Mouse (Mus musculus): ENCODE data around the gene Pogz. TPM values are rescaled to one million over a fixed set of nuclear protein-coding genes. Genes with fewer than 3 reads are reported as not detected.

Gene Pogz
- polyA plus RNA-seq, 1 experiment from 2014 or later: 2.9 TPM

GRCm38 (mm10) chr3:94911050-94911693 lies 73.8 kb downstream of the Pogz start:
- Histone ChIP-seq H3K4me1 (ENCODE audit: insufficient read depth) (no peaks in the 10 kb centered on the region), H3K9me3 (ENCODE audit: low read length) (no peaks in the 10 kb centered on the region), H3K27me3 (ENCODE audit: insufficient read depth, low read length) (no peaks in the 10 kb centered on the region), H3K27ac (ENCODE audit: low read depth) (no peak overlapping the region), H3K9ac (replicated peaks) (no peak overlapping the region), H3K4me3 (ENCODE audit: low read depth, low read length) (no peak overlapping the region), H3K36me3 (replicated peaks; ENCODE audit: insufficient read depth, low read length) (no peaks in the 10 kb centered on the region), H3K4me2 (ENCODE audit: low read depth, low read length) (no peak overlapping the region)
- WGBS (ENCODE audit: insufficient replicate concordance): 60% methylated on average over 2 of the region's 2 CpGs
- no peak for TF ChIP-seq CTCF (IDR thresholded peaks at IDR 0.05; ENCODE audit: low read depth)
- TF ChIP-seq EP300 (IDR thresholded peaks at IDR 0.05; ENCODE audit: low read depth): no peak
- ATAC-seq (no peak), DNase-seq (no peak)

- TF ChIP-seq EP300 (IDR thresholded peaks at IDR 0.05; ENCODE audit: low read depth): peak; percentile 80
- TF ChIP-seq CTCF (IDR thresholded peaks at IDR 0.05; ENCODE audit: low read depth): no peak
- H3K4me2 ChIP-seq (ENCODE audit: low read depth, low read length): no peak overlapping the region
- no peak overlapping the region for H3K9ac ChIP-seq (replicated peaks)
- H3K27me3 ChIP-seq (ENCODE audit: insufficient read depth, low read length): no peaks in the 10 kb centered on the region
- H3K27ac ChIP-seq (ENCODE audit: low read depth): peak overlapping the region; percentile 63
- DNase-seq: peak; percentile 18
- 48% methylated on average over 5 of the region's 5 CpGs for WGBS (ENCODE audit: insufficient replicate concordance)
- peak; percentile 87 for ATAC-seq
- H3K9me3 ChIP-seq (ENCODE audit: low read length): no peaks in the 10 kb centered on the region
- H3K4me3 ChIP-seq (ENCODE audit: low read depth, low read length): no peak overlapping the region
- no peaks in the 10 kb centered on the region for H3K36me3 ChIP-seq (replicated peaks; ENCODE audit: insufficient read depth, low read length)
- H3K4me1 ChIP-seq (ENCODE audit: insufficient read depth): peaks cover 4% of the 10 kb centered on the region; the same call in 1 of the 2 replicates
Observed at GRCm38 (mm10) chr3:94913801-94914200, 76.4 kb downstream of the Pogz start.

GRCm38 (mm10) chr3:94915903-94916741 lies 78.8 kb downstream of the Pogz start:
- Histone ChIP-seq H3K9me3 (ENCODE audit: low read length) (no peaks in the 10 kb centered on the region), H3K36me3 (replicated peaks; ENCODE audit: insufficient read depth, low read length) (no peaks in the 10 kb centered on the region), H3K4me2 (ENCODE audit: low read depth, low read length) (no peak overlapping the region), H3K4me1 (ENCODE audit: insufficient read depth) (peaks cover 4% of the 10 kb centered on the region; the same call in 1 of the 2 replicates), H3K27me3 (ENCODE audit: insufficient read depth, low read length) (no peaks in the 10 kb centered on the region), H3K27ac (ENCODE audit: low read depth) (no peak overlapping the region), H3K9ac (replicated peaks) (no peak overlapping the region), H3K4me3 (ENCODE audit: low read depth, low read length) (no peak overlapping the region)
- TF ChIP-seq CTCF (IDR thresholded peaks at IDR 0.05; ENCODE audit: low read depth): no peak
- no peak for TF ChIP-seq EP300 (IDR thresholded peaks at IDR 0.05; ENCODE audit: low read depth)
- DNase-seq (no peak), ATAC-seq (no peak)
- WGBS (ENCODE audit: insufficient replicate concordance): 66% methylated on average over 7 of the region's 7 CpGs

- peak; percentile 52 for ATAC-seq
- 55% methylated on average over 14 of the region's 14 CpGs for WGBS (ENCODE audit: insufficient replicate concordance)
- no peak overlapping the region for H3K4me2 ChIP-seq (ENCODE audit: low read depth, low read length)
Observed at GRCm38 (mm10) chr3:94917816-94918361, 80.5 kb downstream of the Pogz start.

GRCm38 (mm10) chr3:94918845-94919244 lies 81.5 kb downstream of the Pogz start:
- H3K4me2 ChIP-seq (ENCODE audit: low read depth, low read length): no peak overlapping the region
- no peaks in the 10 kb centered on the region for H3K36me3 ChIP-seq (replicated peaks; ENCODE audit: insufficient read depth, low read length)
- no peaks in the 10 kb centered on the region for H3K9me3 ChIP-seq (ENCODE audit: low read length)
- H3K4me3 ChIP-seq (ENCODE audit: low read depth, low read length): no peak overlapping the region
- TF ChIP-seq CTCF (IDR thresholded peaks at IDR 0.05; ENCODE audit: low read depth) (no peak), EP300 (IDR thresholded peaks at IDR 0.05; ENCODE audit: low read depth) (no peak)
- H3K4me1 ChIP-seq (ENCODE audit: insufficient read depth): peaks cover 4% of the 10 kb centered on the region; the same call in 1 of the 2 replicates
- 80% methylated on average over 4 of the region's 4 CpGs for WGBS (ENCODE audit: insufficient replicate concordance)
- ATAC-seq (no peak), DNase-seq (no peak)
- H3K9ac ChIP-seq (replicated peaks): no peak overlapping the region
- no peak overlapping the region for H3K27ac ChIP-seq (ENCODE audit: low read depth)
- no peaks in the 10 kb centered on the region for H3K27me3 ChIP-seq (ENCODE audit: insufficient read depth, low read length)

More at GRCm38 (mm10) chr3:94917816-94918361, 80.5 kb downstream of the Pogz start:
- H3K9me3 ChIP-seq (ENCODE audit: low read length): no peaks in the 10 kb centered on the region
- H3K27me3 ChIP-seq (ENCODE audit: insufficient read depth, low read length): no peaks in the 10 kb centered on the region
- peaks cover 4% of the 10 kb centered on the region; the same call in 1 of the 2 replicates for H3K4me1 ChIP-seq (ENCODE audit: insufficient read depth)
- 0 out of 2 replicates have a peak overlapping the region, but pooled peaks have one; percentile 1 for H3K27ac ChIP-seq (ENCODE audit: low read depth)
- H3K9ac ChIP-seq (replicated peaks): no peak overlapping the region
- no peak overlapping the region for H3K4me3 ChIP-seq (ENCODE audit: low read depth, low read length)
- no peaks in the 10 kb centered on the region for H3K36me3 ChIP-seq (replicated peaks; ENCODE audit: insufficient read depth, low read length)
- TF ChIP-seq CTCF (IDR thresholded peaks at IDR 0.05; ENCODE audit: low read depth) (no peak), EP300 (IDR thresholded peaks at IDR 0.05; ENCODE audit: low read depth) (no peak)
- DNase-seq: peak; percentile 55

- whole genome bisulfite sequencing (ENCODE audit: insufficient replicate concordance): 61% methylated on average over 3 of the region's 3 CpGs
- no peak overlapping the region for H3K9ac ChIP-seq (replicated peaks)
- H3K4me1 ChIP-seq (ENCODE audit: insufficient read depth): peaks cover 7% of the 10 kb centered on the region; the same call in 1 of the 2 replicates
- H3K27ac ChIP-seq (ENCODE audit: low read depth): no peak overlapping the region
- ATAC-seq (no peak), DNase-seq (no peak)
- no peaks in the 10 kb centered on the region for H3K36me3 ChIP-seq (replicated peaks; ENCODE audit: insufficient read depth, low read length)
- no peak for TF ChIP-seq CTCF (IDR thresholded peaks at IDR 0.05; ENCODE audit: low read depth)
- no peak for TF ChIP-seq EP300 (IDR thresholded peaks at IDR 0.05; ENCODE audit: low read depth)
- H3K9me3 ChIP-seq (ENCODE audit: low read length): no peaks in the 10 kb centered on the region
- H3K4me3 ChIP-seq (ENCODE audit: low read depth, low read length): no peak overlapping the region
- H3K4me2 ChIP-seq (ENCODE audit: low read depth, low read length): no peak overlapping the region
- no peaks in the 10 kb centered on the region for H3K27me3 ChIP-seq (ENCODE audit: insufficient read depth, low read length)
Observed at GRCm38 (mm10) chr3:94921104-94921503, 83.7 kb downstream of the Pogz start.
